Mouse (Mus musculus): Measurements from ENCODE around the gene Ubxn6. TPM values are rescaled to one million over a fixed set of nuclear protein-coding genes. Genes with fewer than 3 reads are reported as not detected.

The Ubxn6 gene
- 44.5 and 52.3 TPM in 2 replicates for polyA plus RNA-seq (2012)

GRCm38 (mm10) chr17:56074827-56075208 lies at the start of gene Ubxn6:
Gene Ubxn6 (minus strand): TSS chr17:56075028.

GRCm38 (mm10) chr17:56121826-56122225 lies 47.0 kb upstream of the Ubxn6 start, which contains the start of gene Lrg1:
Gene Lrg1 (minus strand): TSS chr17:56122001.

GRCm38 (mm10) chr17:56117251-56117710 lies 42.5 kb upstream of the Ubxn6 start, which contains the start of gene Plin5:
Gene Plin5 (minus strand): TSS chr17:56117596.

GRCm38 (mm10) chr17:56109219-56110051 lies 34.6 kb upstream of the Ubxn6 start, which contains the start of gene Plin4:
Gene Plin4 (minus strand): TSS chr17:56109803.

GRCm38 (mm10) chr17:56078880-56079795 lies 4.3 kb upstream of the Ubxn6 start, which contains the start of gene Hdgfl2:
Gene Hdgfl2 (plus strand): TSS chr17:56079634.

GRCm38 (mm10) chr17:56040030-56040856 lies 34.6 kb downstream of the Ubxn6 start, which contains the start of gene Chaf1a:
Gene Chaf1a (plus strand): TSS chr17:56040439.

GRCm38 (mm10) chr17:56036176-56036900 lies 38.5 kb downstream of the Ubxn6 start, which contains the start of gene Sh3gl1:
Gene Sh3gl1 (minus strand): TSS chr17:56036635.

Other genes starting within 250 kb of the Ubxn6 start
- 0.62 and 0.73 TPM in 2 replicates for gene Zfp119a, start 196.1 kb downstream of the Ubxn6 start, polyA plus RNA-seq (2012)
- 2.9 and 3.5 TPM in 2 replicates for gene Zfp959, start 182.9 kb downstream of the Ubxn6 start, polyA plus RNA-seq (2012)
- 0.31 and 0.32 TPM in 2 replicates for gene Zfp119b, start 125.5 kb downstream of the Ubxn6 start, polyA plus RNA-seq (2012)
- 52.3 and 76.6 TPM in 2 replicates for gene Ebi3, start 122.4 kb downstream of the Ubxn6 start, polyA plus RNA-seq (2012)
- 33.2 and 44.4 TPM in 2 replicates for gene Yju2, start 115.9 kb downstream of the Ubxn6 start, polyA plus RNA-seq (2012)
- gene Shd, start 104.6 kb downstream of the Ubxn6 start, polyA plus RNA-seq (2012): 2.6 and 6.5 TPM in 2 replicates
- gene Fsd1, start 88.5 kb downstream of the Ubxn6 start, polyA plus RNA-seq (2012): 0.13 TPM in 1 of 2 replicates, not detected in the other
- gene Stap2, start 69.4 kb downstream of the Ubxn6 start, polyA plus RNA-seq (2012): 0.18 and 0.47 TPM in 2 replicates
- gene Mpnd, start 69.3 kb downstream of the Ubxn6 start, polyA plus RNA-seq (2012): 73.3 and 76.8 TPM in 2 replicates
- gene Sh3gl1, start 38.4 kb downstream of the Ubxn6 start, polyA plus RNA-seq (2012): 88.5 and 88.9 TPM in 2 replicates
- 52.5 and 116 TPM in 2 replicates for gene Chaf1a, start 34.6 kb downstream of the Ubxn6 start, polyA plus RNA-seq (2012)
- 200 and 292 TPM in 2 replicates for gene Hdgfl2, start 4.6 kb upstream of the Ubxn6 start, polyA plus RNA-seq (2012)
- gene Plin4, start 34.8 kb upstream of the Ubxn6 start, polyA plus RNA-seq (2012): 0.02 TPM in 1 of 2 replicates, not detected in the other
- gene Plin5, start 42.6 kb upstream of the Ubxn6 start, polyA plus RNA-seq (2012): not detected in 2 replicates
- 42.7 and 91.2 TPM in 2 replicates for gene Lrg1, start 47.0 kb upstream of the Ubxn6 start, polyA plus RNA-seq (2012)
- gene Sema6b, start 65.3 kb upstream of the Ubxn6 start, polyA plus RNA-seq (2012): 14.5 and 22.4 TPM in 2 replicates
- 0.96 and 1.1 TPM in 2 replicates for gene Tnfaip8l1, start 87.4 kb upstream of the Ubxn6 start, polyA plus RNA-seq (2012)
- gene Mydgf, start 108.9 kb upstream of the Ubxn6 start, polyA plus RNA-seq (2012): 46.7 and 52.3 TPM in 2 replicates
- gene Dpp9, start 143.9 kb upstream of the Ubxn6 start, polyA plus RNA-seq (2012): 87.7 and 105 TPM in 2 replicates
- gene Fem1a, start 181.8 kb upstream of the Ubxn6 start, polyA plus RNA-seq (2012): 13.8 and 16.5 TPM in 2 replicates
- 12.2 and 16.1 TPM in 2 replicates for gene Ticam1, start 201.8 kb upstream of the Ubxn6 start, polyA plus RNA-seq (2012)
- 17.2 and 24.5 TPM in 2 replicates for gene Plin3, start 217.8 kb upstream of the Ubxn6 start, polyA plus RNA-seq (2012)
- not detected in 2 replicates for gene Arrdc5, start 225.3 kb upstream of the Ubxn6 start, polyA plus RNA-seq (2012)
- 107 and 124 TPM in 2 replicates for gene Uhrf1, start 228.3 kb upstream of the Ubxn6 start, polyA plus RNA-seq (2012)

Data from megakaryocyte-erythroid progenitor cell, adult 5 weeks (primary cell).